In genomic region chr10:61783621-61784251, GRCm38 (mm10) we compare ENCODE assay signal across 7 mouse cellular contexts. TPM values are rescaled to one million over a fixed set of nuclear protein-coding genes. Genes with fewer than 3 reads are reported as not detected.
DNase-seq lines count a peak whose midpoint lies in the region; ATAC-seq and TF ChIP-seq lines count a peak whose summit lies in the region.

TSS of gene H2afy2 (minus strand) at chr10:61784147.

- no peaks in the 10 kb centered on the region for H3K27me3 ChIP-seq in embryonic facial prominence, embryonic 13.5 days
- no peaks in the 10 kb centered on the region for H3K27me3 ChIP-seq in limb, embryonic 13.5 days
- H3K27me3 ChIP-seq in midbrain, embryonic 15.5 days (replicated peaks): no peaks in the 10 kb centered on the region
- H3K27me3 ChIP-seq in testis, adult 2 months (ENCODE audit: control insufficient read depth, insufficient read depth, low read length): peaks cover 4% of the 10 kb centered on the region

- H3K9ac ChIP-seq in embryonic facial prominence, embryonic 13.5 days: peak within 1 kb of the TSS; percentile 99
- H3K9ac ChIP-seq in limb, embryonic 13.5 days: peak within 1 kb of the TSS; percentile 99
- H3K9ac ChIP-seq in midbrain, embryonic 15.5 days: peak within 1 kb of the TSS; percentile 95

- DNase-seq in brain, embryonic 14.5 days (ENCODE audit: low read depth): peak; percentile 96
- peak; percentile 39 to 52 for DNase-seq in heart, adult 9 months (ENCODE audit: low spot score in 2 of 2)
- DNase-seq in kidney, adult 9 months: peak; percentile 68

- TF ChIP-seq POLR2A in brain, embryonic 14.5 days (IDR thresholded peaks at IDR 0.05; ENCODE audit: borderline replicate concordance, extremely low read depth, insufficient read depth, insufficient read length, poor library complexity, severe bottlenecking): peak; percentile 66; the same call in 1 of the 2 replicates
- TF ChIP-seq POLR2A in testis, adult 2 months (IDR thresholded peaks at IDR 0.05; ENCODE audit: control insufficient read depth, low read depth, low read length): no peak

- H3K4me1 ChIP-seq in embryonic facial prominence, embryonic 13.5 days: peaks cover 24% of the 10 kb centered on the region
- H3K4me1 ChIP-seq in limb, embryonic 13.5 days: peaks cover 26% of the 10 kb centered on the region
- H3K4me1 ChIP-seq in midbrain, embryonic 15.5 days: peaks cover 34% of the 10 kb centered on the region
- peaks cover 7% of the 10 kb centered on the region for H3K4me1 ChIP-seq in testis, adult 2 months (ENCODE audit: control insufficient read depth, insufficient read depth, low read length)

- peak within 1 kb of the TSS; percentile 99 for H3K27ac ChIP-seq in embryonic facial prominence, embryonic 13.5 days
- H3K27ac ChIP-seq in limb, embryonic 13.5 days: peak within 1 kb of the TSS; percentile 98
- peak within 1 kb of the TSS; percentile 99 for H3K27ac ChIP-seq in midbrain, embryonic 15.5 days
- no peak within 1 kb of the TSS for H3K27ac ChIP-seq in testis, adult 2 months (ENCODE audit: control insufficient read depth, insufficient read depth, low read depth, low read length)

- 0 out of 2 replicates have a peak, but pooled peaks cover 6% of the 10 kb centered on the region for H3K36me3 ChIP-seq in embryonic facial prominence, embryonic 13.5 days
- no peaks in the 10 kb centered on the region for H3K36me3 ChIP-seq in limb, embryonic 13.5 days
- no peaks in the 10 kb centered on the region for H3K36me3 ChIP-seq in midbrain, embryonic 15.5 days (replicated peaks)
- H3K36me3 ChIP-seq in testis, adult 2 months (ENCODE audit: control insufficient read depth, insufficient read depth, low read length): no peaks in the 10 kb centered on the region

- H3K4me3 ChIP-seq in embryonic facial prominence, embryonic 13.5 days: peak within 1 kb of the TSS; percentile 92
- peak within 1 kb of the TSS; percentile 92 for H3K4me3 ChIP-seq in limb, embryonic 13.5 days
- peak within 1 kb of the TSS; percentile 78 for H3K4me3 ChIP-seq in midbrain, embryonic 15.5 days
- peak within 1 kb of the TSS; percentile 67 for H3K4me3 ChIP-seq in testis, adult 2 months (ENCODE audit: control insufficient read depth, low read depth, low read length)

- TF ChIP-seq CTCF in brain, embryonic 14.5 days (IDR thresholded peaks at IDR 0.05; ENCODE audit: borderline replicate concordance, extremely low read depth, insufficient read depth, insufficient read length): 0 out of 2 replicates have a peak, but pooled peaks have one; percentile 37
- no peak for TF ChIP-seq CTCF in testis, adult 2 months (IDR thresholded peaks at IDR 0.05; ENCODE audit: control insufficient read depth, insufficient read depth, insufficient replicate concordance, low read depth, low read length)

- peak; percentile 67 for ATAC-seq in embryonic facial prominence, embryonic 13.5 days (ENCODE audit: insufficient number of reproducible peaks, insufficient read depth, low FRiP score, low TSS enrichment, low read depth)
- ATAC-seq in limb, embryonic 13.5 days (ENCODE audit: low FRiP score, low read depth): peak; percentile 88
- peak; percentile 94 for ATAC-seq in midbrain, embryonic 15.5 days (replicated peaks)

- H3K9me3 ChIP-seq in embryonic facial prominence, embryonic 13.5 days: no peaks in the 10 kb centered on the region
- H3K9me3 ChIP-seq in limb, embryonic 13.5 days: no peaks in the 10 kb centered on the region
- no peaks in the 10 kb centered on the region for H3K9me3 ChIP-seq in midbrain, embryonic 15.5 days

- WGBS in embryonic facial prominence, embryonic 13.5 days: under 1% methylated on average over 50 of the region's 50 CpGs
- under 1% methylated on average over 48 of the region's 50 CpGs for WGBS in limb, embryonic 13.5 days
- 2% methylated on average over 50 of the region's 50 CpGs for WGBS in midbrain, embryonic 15.5 days

- H3K4me2 ChIP-seq in embryonic facial prominence, embryonic 13.5 days: peak within 1 kb of the TSS; percentile 71
- peak within 1 kb of the TSS; percentile 64 for H3K4me2 ChIP-seq in limb, embryonic 13.5 days (replicated peaks)
- H3K4me2 ChIP-seq in midbrain, embryonic 15.5 days: peak within 1 kb of the TSS; percentile 61

RNA-seq across cellular contexts. Expression of gene H2afy2, which starts in this region (rescaled TPM):
- 140 and 186 TPM in 2 replicates for polyA plus RNA-seq in brain, embryonic 14.5 days (2012; rRNA removed)
- polyA plus RNA-seq in embryonic facial prominence, embryonic 13.5 days (2015; fragmentation: Nextera tagmentation; extraction: Ambion mirVana): 281 and 321 TPM in 2 replicates
- polyA plus RNA-seq in limb, embryonic 13.5 days (2015; fragmentation: Nextera tagmentation; extraction: Ambion mirVana): 266 and 267 TPM in 2 replicates
- polyA plus RNA-seq in midbrain, embryonic 15.5 days (2015; fragmentation: Nextera tagmentation; extraction: Ambion mirVana): 307 and 327 TPM in 2 replicates
- polyA plus RNA-seq in testis, adult 2 months (2012; rRNA removed): 2.8 and 3.8 TPM in 2 replicates

Comparison
In these comparisons a context has a peak if more than half of its experiments do, and no peak if none do; other contexts are left out.
1. RNA of gene H2afy2 (polyA plus RNA-seq): 307 to 327 TPM in midbrain, embryonic 15.5 days, 281 to 321 TPM in embryonic facial prominence, embryonic 13.5 days, 266 to 267 TPM in limb, embryonic 13.5 days and 140 to 186 TPM in brain, embryonic 14.5 days; 2.8 to 3.8 TPM in testis, adult 2 months; every median in the first group is over 10 times any median in the second.
2. DNase-seq: peak in every context shown above with its lines; median percentile 96 in brain, embryonic 14.5 days; 68 in kidney, adult 9 months; 46 in heart, adult 9 months.
3. Peak in every context shown above with its lines, with median percentiles within 50 percentile points of each other: ATAC-seq, H3K4me2 ChIP-seq, H3K4me3 ChIP-seq and H3K9ac ChIP-seq.